Mouse (Mus musculus) lung, adult 2 months (tissue): ENCODE data around the gene Enpp4.

Experiments
- CTCF ChIP-seq: fragments of 200-500 bp; IDR thresholded peaks from 2 replicates; pipeline ENCODE4 v1.5.1; 2011; ENCODE audit warnings: mild to moderate bottlenecking, low read length, control low read depth; ENCODE audit not compliant: insufficient read depth
- POLR2A ChIP-seq: fragments of 200-500 bp; IDR thresholded peaks from 2 replicates; pipeline ENCODE4 v1.6.1; 2011; ENCODE audit warnings: low read depth, mild to moderate bottlenecking, control low read depth, low read length, borderline replicate concordance; ENCODE audit errors: extremely low read depth

GRCm38 (mm10) chr17:44060781-44061180 lies 44.8 kb downstream of the Enpp4 start:
- TF ChIP-seq CTCF, result no peak
- no peak for TF ChIP-seq POLR2A
